Mouse (Mus musculus) olfactory bulb, adult 2 months (tissue): ENCODE results near the gene Lect2.

Experiments
- CTCF ChIP-seq: fragments of 200-500 bp; IDR thresholded peaks from 2 replicates; pipeline ENCODE4 v1.5.1; 2012; ENCODE audit warnings: low read depth, mild to moderate bottlenecking, low read length, moderate library complexity; ENCODE audit not compliant: insufficient read depth
- POLR2A ChIP-seq: fragments of 200-500 bp; IDR thresholded peaks from 2 replicates; pipeline ENCODE4 v1.6.1; 2012; ENCODE audit warnings: mild to moderate bottlenecking, low read depth, low read length, moderate library complexity; ENCODE audit not compliant: insufficient read depth

DNA sequence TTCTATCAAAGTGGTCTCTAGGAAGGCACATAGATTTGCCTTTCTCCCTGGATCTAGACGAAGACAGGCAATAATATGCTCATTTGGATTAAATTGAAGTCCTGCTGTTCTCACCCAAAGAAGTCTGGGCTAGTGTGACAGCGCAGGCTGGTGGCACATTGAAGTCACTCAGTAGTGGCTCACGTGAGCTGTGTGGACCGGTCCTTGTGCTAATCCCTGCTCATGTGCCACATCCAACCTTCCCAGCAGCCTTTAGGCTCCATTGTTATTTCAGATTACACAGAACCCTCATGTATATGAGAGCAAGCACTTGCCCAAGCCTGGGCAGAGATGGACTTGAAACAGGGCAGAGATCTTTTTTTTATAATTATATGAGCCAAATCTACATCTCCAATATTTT, 49.0 kb upstream of the Lect2 start:
- TF ChIP-seq POLR2A, result no peak
- no peak for TF ChIP-seq CTCF
